Mouse (Mus musculus) midbrain, embryonic 13.5 days (tissue): ENCODE results near the gene Ovol1. TPM values are rescaled to one million over a fixed set of nuclear protein-coding genes. Genes with fewer than 3 reads are reported as not detected.

Experiments used
- ATAC-seq: fragments of 200-750 bp; cut with Nextera tagmentation; 2 replicates; pipeline ENCODE4 v1.8.0; 2017; ENCODE audit warnings: mild to moderate bottlenecking, moderate TSS enrichment, moderate library complexity
- H3K27ac ChIP-seq: fragments of 300-500 bp; sonication (generic); 2 replicates; pipeline ENCODE4 v1.5.1; 2015; ENCODE audit warnings: inconsistent platforms, mild to moderate bottlenecking, moderate library complexity
- H3K27me3 ChIP-seq: fragments of 300-500 bp; sonication (generic); 2 replicates; pipeline ENCODE4 v1.6.1; 2015; ENCODE audit warnings: mild to moderate bottlenecking, inconsistent platforms
- H3K36me3 ChIP-seq: fragments of 300-500 bp; sonication (generic); 2 replicates; pipeline ENCODE4 v1.6.1; 2015; ENCODE audit warnings: mild to moderate bottlenecking, inconsistent platforms
- H3K4me1 ChIP-seq: fragments of 300-500 bp; sonication (generic); replicated peaks from 2 replicates; pipeline ENCODE4 v1.6.1; 2015; ENCODE audit warnings: inconsistent platforms
- H3K4me2 ChIP-seq: fragments of 300-500 bp; sonication (generic); replicated peaks from 2 replicates; pipeline ENCODE4 v1.6.1; 2015; ENCODE audit warnings: moderate library complexity, mild to moderate bottlenecking, inconsistent platforms
- H3K4me3 ChIP-seq: fragments of 300-500 bp; sonication (generic); replicated peaks from 2 replicates; pipeline ENCODE4 v1.5.1; 2015; ENCODE audit warnings: mild to moderate bottlenecking, inconsistent platforms
- H3K9ac ChIP-seq: fragments of 300-500 bp; sonication (generic); replicated peaks from 2 replicates; pipeline ENCODE4 v1.6.1; 2015; ENCODE audit warnings: mild to moderate bottlenecking, inconsistent platforms
- H3K9me3 ChIP-seq: fragments of 300-500 bp; sonication (generic); 2 replicates; pipeline ENCODE4 v1.6.1; 2016; ENCODE audit warnings: mild to moderate bottlenecking, inconsistent platforms
- WGBS: fragments of 180-500 bp; shearing (Covaris S2); methylation state at CpG from one replicate; pipeline ENCODE4 v1.1.7; 2015; 5-methylcytosine and 5-hydroxymethylcytosine counted together
- polyA plus RNA-seq: library from polyadenylated mRNA; unstranded; fragments of >200 nt; fragmentation: Nextera tagmentation; extraction: Ambion mirVana; gene quantifications from 2 replicates; pipeline ENCODE4 v1.2.1, GENCODE M21; 2015

Ovol1 gene
- polyA plus RNA-seq = 0.14 TPM in 1 of 2 replicates, not detected in the other

- WGBS = 1% methylated on average over 57 of the region's 57 CpGs
- peak within 1 kb of the TSS; percentile 50; the same call in 1 of the 2 replicates for H3K9ac ChIP-seq
- H3K4me3 ChIP-seq = peak within 1 kb of the TSS; percentile 34
- no peak within 1 kb of the TSS for H3K27ac ChIP-seq
- H3K36me3 ChIP-seq = no peaks in the 10 kb centered on the region
- peaks cover 98% of the 10 kb centered on the region for H3K27me3 ChIP-seq
- no peaks in the 10 kb centered on the region for H3K9me3 ChIP-seq
- ATAC-seq = no peak
- H3K4me1 ChIP-seq = peaks cover 17% of the 10 kb centered on the region
- peak within 1 kb of the TSS; percentile 55 for H3K4me2 ChIP-seq
Observed at GRCm38 (mm10) chr19:5560457-5561041, at the start of gene Ovol1. Gene Ovol1, minus strand, starts transcription at chr19:5560646.

GRCm38 (mm10) chr19:5609547-5610404 is 49.3 kb upstream of the Ovol1 start, which contains the start of gene Kat5:
Gene Kat5, minus strand, starts transcription at chr19:5610237.
- H3K9me3 ChIP-seq = no peaks in the 10 kb centered on the region
- H3K4me3 ChIP-seq = peak within 1 kb of the TSS; percentile 63
- peaks cover 24% of the 10 kb centered on the region for H3K4me1 ChIP-seq
- peaks cover 9% of the 10 kb centered on the region; the same call in 1 of the 2 replicates for H3K27me3 ChIP-seq
- peak within 1 kb of the TSS; percentile 97 for H3K27ac ChIP-seq
- H3K4me2 ChIP-seq = peak within 1 kb of the TSS; percentile 77
- peak; percentile 93 for ATAC-seq
- H3K9ac ChIP-seq = peak within 1 kb of the TSS; percentile 82
- WGBS = under 1% methylated on average over 54 of the region's 55 CpGs
- H3K36me3 ChIP-seq = peaks cover 39% of the 10 kb centered on the region

GRCm38 (mm10) chr19:5609171-5609546 is 48.7 kb upstream of the Ovol1 start:
- Histone ChIP-seq H3K9me3 (no peaks in the 10 kb centered on the region), H3K27ac (peak overlapping the region; percentile 97), H3K4me2 (peak overlapping the region; percentile 77), H3K4me3 (peak overlapping the region; percentile 63), H3K27me3 (peaks cover 4% of the 10 kb centered on the region; the same call in 1 of the 2 replicates), H3K9ac (peak overlapping the region; percentile 82), H3K4me1 (peaks cover 24% of the 10 kb centered on the region), H3K36me3 (peaks cover 45% of the 10 kb centered on the region)
- 57% methylated on average over 10 of the region's 10 CpGs for WGBS
- 0 out of 2 replicates have a peak, but pooled peaks have one; percentile 0 for ATAC-seq

GRCm38 (mm10) chr19:5608707-5609106 is 48.3 kb upstream of the Ovol1 start:
- Histone ChIP-seq H3K4me3 (peak overlapping the region; percentile 63), H3K4me1 (peaks cover 28% of the 10 kb centered on the region), H3K9ac (peak overlapping the region; percentile 82), H3K9me3 (no peaks in the 10 kb centered on the region), H3K27ac (peak overlapping the region; percentile 97; the same call in 1 of the 2 replicates), H3K4me2 (peak overlapping the region; percentile 77), H3K36me3 (peaks cover 50% of the 10 kb centered on the region), H3K27me3 (no peaks in the 10 kb centered on the region)
- WGBS = 98% methylated on average over 13 of the region's 13 CpGs
- ATAC-seq = no peak

GRCm38 (mm10) chr19:5607705-5608410 is 47.4 kb upstream of the Ovol1 start:
- peaks cover 57% of the 10 kb centered on the region for H3K36me3 ChIP-seq
- H3K4me1 ChIP-seq = peaks cover 37% of the 10 kb centered on the region
- no peak for ATAC-seq
- no peaks in the 10 kb centered on the region for H3K27me3 ChIP-seq
- no peaks in the 10 kb centered on the region for H3K9me3 ChIP-seq
- H3K27ac ChIP-seq = no peak overlapping the region
- H3K4me2 ChIP-seq = peak overlapping the region; percentile 77; the same call in 1 of the 2 replicates
- no peak overlapping the region for H3K9ac ChIP-seq
- WGBS = 95% methylated on average over 26 of the region's 26 CpGs
- peak overlapping the region; percentile 63; the same call in 1 of the 2 replicates for H3K4me3 ChIP-seq

GRCm38 (mm10) chr19:5606196-5606595 is 45.8 kb upstream of the Ovol1 start:
- Histone ChIP-seq H3K27ac (no peak overlapping the region), H3K4me2 (no peak overlapping the region), H3K36me3 (peaks cover 57% of the 10 kb centered on the region), H3K9me3 (no peaks in the 10 kb centered on the region), H3K27me3 (no peaks in the 10 kb centered on the region), H3K4me1 (peaks cover 48% of the 10 kb centered on the region), H3K4me3 (no peak overlapping the region), H3K9ac (no peak overlapping the region)
- ATAC-seq = no peak
- 86% methylated on average over 8 of the region's 8 CpGs for WGBS

GRCm38 (mm10) chr19:5605126-5605525 is 44.7 kb upstream of the Ovol1 start:
- ATAC-seq = no peak
- 95% methylated on average over 7 of the region's 7 CpGs for WGBS
- peaks cover 57% of the 10 kb centered on the region for H3K36me3 ChIP-seq

GRCm38 (mm10) chr19:5603664-5604063 is 43.2 kb upstream of the Ovol1 start:
- 0 out of 2 replicates have a peak overlapping the region, but pooled peaks have one; percentile 92 for H3K4me2 ChIP-seq
- H3K36me3 ChIP-seq = peaks cover 57% of the 10 kb centered on the region
- H3K9ac ChIP-seq = peak overlapping the region; percentile 19; the same call in 1 of the 2 replicates
- WGBS = 96% methylated on average over 7 of the region's 7 CpGs
- H3K9me3 ChIP-seq = no peaks in the 10 kb centered on the region
- no peak for ATAC-seq
- H3K27ac ChIP-seq = no peak overlapping the region
- no peaks in the 10 kb centered on the region for H3K27me3 ChIP-seq
- peaks cover 34% of the 10 kb centered on the region for H3K4me1 ChIP-seq
- 0 out of 2 replicates have a peak overlapping the region, but pooled peaks have one; percentile 83 for H3K4me3 ChIP-seq

More at GRCm38 (mm10) chr19:5605126-5605525, 44.7 kb upstream of the Ovol1 start:
- Histone ChIP-seq H3K27me3 (no peaks in the 10 kb centered on the region), H3K4me1 (peaks cover 41% of the 10 kb centered on the region), H3K9ac (no peak overlapping the region), H3K4me2 (no peak overlapping the region), H3K9me3 (no peaks in the 10 kb centered on the region), H3K4me3 (no peak overlapping the region), H3K27ac (no peak overlapping the region)

GRCm38 (mm10) chr19:5601752-5602541 is 41.5 kb upstream of the Ovol1 start, which contains the start of gene Rnaseh2c:
Gene Rnaseh2c, plus strand, starts transcription at chr19:5601873.
- ATAC-seq = peak; percentile 94
- no peaks in the 10 kb centered on the region for H3K27me3 ChIP-seq
- peak within 1 kb of the TSS; percentile 94 for H3K9ac ChIP-seq
- H3K36me3 ChIP-seq = peaks cover 40% of the 10 kb centered on the region
- no peaks in the 10 kb centered on the region for H3K9me3 ChIP-seq
- peak within 1 kb of the TSS; percentile 92 for H3K4me2 ChIP-seq
- peak within 1 kb of the TSS; percentile 79 for H3K27ac ChIP-seq
- peak within 1 kb of the TSS; percentile 83 for H3K4me3 ChIP-seq
- peaks cover 25% of the 10 kb centered on the region for H3K4me1 ChIP-seq
- under 1% methylated on average over 64 of the region's 64 CpGs for WGBS

GRCm38 (mm10) chr19:5599224-5599623 is 38.8 kb upstream of the Ovol1 start:
- Histone ChIP-seq H3K9ac (no peak overlapping the region), H3K36me3 (peaks cover 13% of the 10 kb centered on the region), H3K27ac (no peak overlapping the region), H3K9me3 (no peaks in the 10 kb centered on the region), H3K4me1 (peaks cover 25% of the 10 kb centered on the region), H3K27me3 (no peaks in the 10 kb centered on the region), H3K4me3 (no peak overlapping the region), H3K4me2 (no peak overlapping the region)
- ATAC-seq = no peak
- 83% methylated on average over 4 of the region's 4 CpGs for WGBS

- WGBS = 92% methylated on average over 6 of the region's 6 CpGs
- Histone ChIP-seq H3K4me1 (no peaks in the 10 kb centered on the region), H3K4me3 (no peak overlapping the region), H3K27me3 (no peaks in the 10 kb centered on the region), H3K9me3 (no peaks in the 10 kb centered on the region), H3K4me2 (no peak overlapping the region), H3K36me3 (no peaks in the 10 kb centered on the region), H3K9ac (no peak overlapping the region), H3K27ac (no peak overlapping the region)
- no peak for ATAC-seq
Observed at GRCm38 (mm10) chr19:5591888-5592287, 31.4 kb upstream of the Ovol1 start.
